Mouse (Mus musculus): ENCODE data around the gene Dock1. TPM values are rescaled to one million over a fixed set of nuclear protein-coding genes. Genes with fewer than 3 reads are reported as not detected.
A peak's percentile ranks its signal among the peaks of the same experiment; 100 is the strongest.

The Dock1 gene
- polyA plus RNA-seq, 1 experiment from 2014 or later: 14.0 TPM

DNA sequence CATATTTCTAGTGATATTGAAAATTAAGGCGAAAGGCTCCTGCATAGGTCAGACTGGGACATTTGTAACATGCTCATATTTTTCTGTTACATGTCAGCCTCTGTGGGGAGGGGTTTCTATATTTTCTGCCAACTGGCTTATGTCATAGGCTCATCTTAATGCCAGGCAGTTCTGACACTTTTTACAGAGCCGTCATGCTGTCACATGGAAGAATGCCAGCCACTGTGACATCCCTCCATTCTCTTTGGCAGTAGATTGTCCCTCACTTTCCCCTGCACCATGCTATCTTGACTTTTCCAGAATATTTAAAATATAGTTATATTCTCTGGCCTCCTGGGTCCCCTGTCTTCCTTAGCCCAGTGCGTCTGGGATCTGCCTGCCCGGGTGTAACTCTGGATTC is 172.3 kb downstream of the Dock1 start:
- DNase-seq (ENCODE audit: low spot score) (no peak), ATAC-seq (no peak)
- H3K4me1 ChIP-seq (ENCODE audit: insufficient read depth, low read depth, low read length): no peaks in the 10 kb centered on the region
- no peaks in the 10 kb centered on the region for H3K9me3 ChIP-seq (ENCODE audit: low read length)
- no peaks in the 10 kb centered on the region for H3K27me3 ChIP-seq (replicated peaks; ENCODE audit: insufficient read depth, low read length)
- H3K4me3 ChIP-seq (ENCODE audit: low read depth, low read length): no peak overlapping the region
- no peaks in the 10 kb centered on the region for H3K36me3 ChIP-seq (ENCODE audit: insufficient read depth, low read length)
- no peak overlapping the region for H3K4me2 ChIP-seq (replicated peaks; ENCODE audit: low read depth, low read length)
- H3K27ac ChIP-seq (ENCODE audit: low read length): no peak overlapping the region
- TF ChIP-seq EP300 (IDR thresholded peaks at IDR 0.05) (no peak), CTCF (IDR thresholded peaks at IDR 0.05) (no peak)
- WGBS: 82% methylated on average over 4 of the region's 4 CpGs
- no peak overlapping the region for H3K9ac ChIP-seq (replicated peaks; ENCODE audit: low read depth)

DNA sequence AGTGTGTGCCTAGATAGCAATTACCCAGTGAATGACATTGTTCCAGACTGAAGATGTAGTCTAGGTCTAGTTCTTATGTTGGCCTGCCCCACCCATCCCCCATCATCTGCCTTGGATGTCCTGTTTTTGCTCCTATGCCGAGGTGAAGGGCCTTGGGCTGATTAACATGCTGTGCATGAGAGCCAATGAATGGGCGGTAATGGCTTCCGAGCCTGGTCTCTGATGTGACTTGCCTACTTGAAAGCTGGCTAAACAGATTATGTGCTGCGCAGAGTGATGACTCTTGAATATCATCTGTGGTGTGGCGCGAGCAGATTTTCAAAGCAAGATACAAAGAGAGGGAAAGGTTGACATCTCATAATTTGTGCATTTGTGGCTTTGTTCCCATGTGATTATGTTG is 191.5 kb downstream of the Dock1 start:
- H3K4me3 ChIP-seq (ENCODE audit: low read depth, low read length): no peak overlapping the region
- 0 out of 2 replicates have a peak, but pooled peaks cover 7% of the 10 kb centered on the region for H3K36me3 ChIP-seq (ENCODE audit: insufficient read depth, low read length)
- no peaks in the 10 kb centered on the region for H3K4me1 ChIP-seq (ENCODE audit: insufficient read depth, low read depth, low read length)
- ATAC-seq (no peak), DNase-seq (ENCODE audit: low spot score) (no peak)
- no peaks in the 10 kb centered on the region for H3K9me3 ChIP-seq (ENCODE audit: low read length)
- no peak overlapping the region for H3K4me2 ChIP-seq (replicated peaks; ENCODE audit: low read depth, low read length)
- H3K9ac ChIP-seq (replicated peaks; ENCODE audit: low read depth): no peak overlapping the region
- TF ChIP-seq CTCF (IDR thresholded peaks at IDR 0.05) (no peak), EP300 (IDR thresholded peaks at IDR 0.05) (no peak)
- no peaks in the 10 kb centered on the region for H3K27me3 ChIP-seq (replicated peaks; ENCODE audit: insufficient read depth, low read length)
- 78% methylated on average over 6 of the region's 6 CpGs for WGBS
- no peak overlapping the region for H3K27ac ChIP-seq (ENCODE audit: low read length)

DNA sequence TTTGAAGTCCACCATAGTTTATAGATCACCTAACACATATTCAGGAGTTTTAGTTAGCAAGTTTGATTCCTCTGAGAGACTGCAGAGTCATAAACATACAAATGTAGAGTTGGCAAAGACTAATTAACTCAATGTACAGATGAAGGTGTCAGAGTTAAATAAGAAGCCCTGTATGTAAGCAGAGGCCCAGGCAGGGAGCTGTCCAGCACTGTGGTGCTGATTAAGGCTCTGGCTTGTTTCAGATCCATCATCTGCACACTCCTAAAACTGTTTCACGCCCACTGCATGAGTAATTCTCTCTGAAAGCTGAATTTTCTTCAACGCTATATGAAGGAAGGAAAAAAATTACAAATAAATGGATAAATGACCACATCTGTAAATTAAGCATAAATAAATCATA is 193.7 kb downstream of the Dock1 start:
- H3K9me3 ChIP-seq (ENCODE audit: low read length): no peaks in the 10 kb centered on the region
- H3K27ac ChIP-seq (ENCODE audit: low read length): no peak overlapping the region
- no peak overlapping the region for H3K9ac ChIP-seq (replicated peaks; ENCODE audit: low read depth)
- H3K4me1 ChIP-seq (ENCODE audit: insufficient read depth, low read depth, low read length): no peaks in the 10 kb centered on the region
- 77% methylated on average over 2 of the region's 2 CpGs for WGBS
- peak; percentile 62 for DNase-seq (ENCODE audit: low spot score)
- H3K27me3 ChIP-seq (replicated peaks; ENCODE audit: insufficient read depth, low read length): no peaks in the 10 kb centered on the region
- H3K4me2 ChIP-seq (replicated peaks; ENCODE audit: low read depth, low read length): no peak overlapping the region
- ATAC-seq: no peak
- TF ChIP-seq EP300 (IDR thresholded peaks at IDR 0.05) (no peak), CTCF (IDR thresholded peaks at IDR 0.05) (no peak)
- H3K36me3 ChIP-seq (ENCODE audit: insufficient read depth, low read length): 0 out of 2 replicates have a peak, but pooled peaks cover 7% of the 10 kb centered on the region
- H3K4me3 ChIP-seq (ENCODE audit: low read depth, low read length): no peak overlapping the region

DNA sequence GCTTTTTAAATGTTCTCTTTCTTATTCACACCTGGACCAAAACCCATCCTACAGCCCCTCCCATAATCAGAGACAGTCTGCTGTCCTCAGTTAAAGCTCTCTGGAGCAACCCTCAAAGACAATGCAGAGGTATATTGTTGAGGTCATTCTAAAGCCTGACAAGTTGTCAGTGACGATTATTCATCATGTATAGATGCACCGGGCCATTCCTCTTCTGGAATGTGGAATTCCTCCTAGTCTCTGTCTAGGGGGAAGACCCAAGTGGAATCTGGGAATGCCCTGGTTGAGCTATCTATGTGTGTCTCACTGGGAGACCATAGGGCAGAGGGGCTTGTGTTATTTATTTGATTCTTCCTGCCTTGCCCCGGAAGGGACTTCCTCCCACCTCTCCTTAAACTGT is 202.1 kb downstream of the Dock1 start:
- H3K4me2 ChIP-seq (replicated peaks; ENCODE audit: low read depth, low read length): no peak overlapping the region
- no peak overlapping the region for H3K4me3 ChIP-seq (ENCODE audit: low read depth, low read length)
- no peak overlapping the region for H3K27ac ChIP-seq (ENCODE audit: low read length)
- 61% methylated on average over 3 of the region's 3 CpGs for WGBS
- H3K27me3 ChIP-seq (replicated peaks; ENCODE audit: insufficient read depth, low read length): no peaks in the 10 kb centered on the region
- no peaks in the 10 kb centered on the region for H3K4me1 ChIP-seq (ENCODE audit: insufficient read depth, low read depth, low read length)
- ATAC-seq (no peak), DNase-seq (ENCODE audit: low spot score) (no peak)
- TF ChIP-seq CTCF (IDR thresholded peaks at IDR 0.05) (no peak), EP300 (IDR thresholded peaks at IDR 0.05) (no peak)
- H3K9ac ChIP-seq (replicated peaks; ENCODE audit: low read depth): no peak overlapping the region
- no peaks in the 10 kb centered on the region for H3K9me3 ChIP-seq (ENCODE audit: low read length)
- H3K36me3 ChIP-seq (ENCODE audit: insufficient read depth, low read length): peaks cover 10% of the 10 kb centered on the region; the same call in 1 of the 2 replicates

DNA sequence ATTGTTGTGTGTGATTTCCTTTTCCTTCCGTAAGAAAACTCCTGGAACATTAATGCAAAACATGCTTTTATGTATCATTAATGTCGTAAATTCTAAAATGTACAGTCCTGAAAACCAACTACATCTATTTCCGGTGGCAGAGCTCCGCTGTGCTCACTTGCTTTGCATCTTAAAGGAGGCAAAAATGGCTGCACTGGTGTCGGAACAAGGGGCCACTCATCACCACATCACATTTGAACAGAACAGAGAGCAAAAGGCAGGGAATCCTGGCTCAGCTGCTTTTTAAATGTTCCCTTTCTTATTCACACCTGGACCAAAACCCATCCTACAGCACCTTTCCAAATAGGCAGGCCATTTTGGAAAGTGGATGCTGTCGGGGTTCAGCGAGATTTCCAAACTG is 202.5 kb downstream of the Dock1 start:
- 93% methylated on average over 7 of the region's 7 CpGs for WGBS
- TF ChIP-seq EP300 (IDR thresholded peaks at IDR 0.05) (no peak), CTCF (IDR thresholded peaks at IDR 0.05) (no peak)
- H3K27ac ChIP-seq (ENCODE audit: low read length): no peak overlapping the region
- no peak overlapping the region for H3K4me3 ChIP-seq (ENCODE audit: low read depth, low read length)
- no peaks in the 10 kb centered on the region for H3K4me1 ChIP-seq (ENCODE audit: insufficient read depth, low read depth, low read length)
- H3K9me3 ChIP-seq (ENCODE audit: low read length): no peaks in the 10 kb centered on the region
- no peak for ATAC-seq
- no peaks in the 10 kb centered on the region for H3K27me3 ChIP-seq (replicated peaks; ENCODE audit: insufficient read depth, low read length)
- no peak for DNase-seq (ENCODE audit: low spot score)
- H3K4me2 ChIP-seq (replicated peaks; ENCODE audit: low read depth, low read length): no peak overlapping the region
- H3K36me3 ChIP-seq (ENCODE audit: insufficient read depth, low read length): peaks cover 10% of the 10 kb centered on the region; the same call in 1 of the 2 replicates
- no peak overlapping the region for H3K9ac ChIP-seq (replicated peaks; ENCODE audit: low read depth)

DNA sequence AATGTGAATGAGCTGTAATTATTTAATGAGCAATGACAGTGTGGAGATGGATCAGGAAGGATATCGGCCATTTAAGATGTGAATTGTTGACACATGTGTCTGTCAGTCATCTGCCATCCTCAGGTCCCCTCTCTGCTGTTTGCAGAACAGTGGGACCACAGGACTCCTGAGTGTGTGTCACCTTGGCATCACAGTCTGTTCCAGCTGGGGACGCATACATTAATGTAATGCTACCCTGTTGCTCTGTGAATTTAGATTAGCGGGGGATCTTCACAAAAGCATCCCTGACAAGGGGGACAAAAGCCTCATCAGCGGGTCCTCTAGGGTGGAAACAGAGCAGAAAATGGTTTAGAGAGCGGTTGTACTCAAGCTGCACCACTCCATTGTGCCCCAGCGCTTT is 208.5 kb downstream of the Dock1 start:
- Histone ChIP-seq H3K4me2 (replicated peaks; ENCODE audit: low read depth, low read length) (no peak overlapping the region), H3K4me3 (ENCODE audit: low read depth, low read length) (no peak overlapping the region), H3K36me3 (ENCODE audit: insufficient read depth, low read length) (peaks cover 10% of the 10 kb centered on the region; the same call in 1 of the 2 replicates), H3K9ac (replicated peaks; ENCODE audit: low read depth) (no peak overlapping the region), H3K27ac (ENCODE audit: low read length) (no peak overlapping the region), H3K9me3 (ENCODE audit: low read length) (no peaks in the 10 kb centered on the region), H3K4me1 (ENCODE audit: insufficient read depth, low read depth, low read length) (no peaks in the 10 kb centered on the region), H3K27me3 (replicated peaks; ENCODE audit: insufficient read depth, low read length) (no peaks in the 10 kb centered on the region)
- 88% methylated on average over 6 of the region's 6 CpGs for WGBS
- DNase-seq (ENCODE audit: low spot score): no peak
- ATAC-seq: no peak
- TF ChIP-seq CTCF (IDR thresholded peaks at IDR 0.05): no peak
- no peak for TF ChIP-seq EP300 (IDR thresholded peaks at IDR 0.05)

DNA sequence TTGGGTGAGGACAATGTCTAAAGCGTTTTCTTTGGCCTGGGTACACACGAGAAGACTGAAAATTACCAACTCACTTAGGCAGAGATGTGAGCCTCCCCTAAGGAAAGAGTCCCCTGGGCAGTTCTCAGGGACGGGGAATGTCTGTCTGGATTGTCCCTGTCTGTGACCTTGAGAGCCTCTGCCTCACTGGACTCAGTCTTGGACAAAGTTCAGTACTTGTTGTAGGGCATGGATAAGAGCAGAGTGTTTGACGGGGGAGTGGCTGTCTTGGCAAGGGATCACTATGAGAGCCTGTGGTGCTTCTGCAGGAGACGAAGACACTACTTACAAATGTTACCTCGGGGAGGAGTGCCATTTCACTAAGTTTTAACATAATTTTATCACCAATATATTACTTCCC is 210.0 kb downstream of the Dock1 start:
- peaks cover 5% of the 10 kb centered on the region; the same call in 1 of the 2 replicates for H3K36me3 ChIP-seq (ENCODE audit: insufficient read depth, low read length)
- H3K27me3 ChIP-seq (replicated peaks; ENCODE audit: insufficient read depth, low read length): no peaks in the 10 kb centered on the region
- ATAC-seq (no peak), DNase-seq (ENCODE audit: low spot score) (no peak)
- WGBS: 67% methylated on average over 6 of the region's 6 CpGs
- H3K9me3 ChIP-seq (ENCODE audit: low read length): no peaks in the 10 kb centered on the region
- no peak overlapping the region for H3K27ac ChIP-seq (ENCODE audit: low read length)
- H3K4me2 ChIP-seq (replicated peaks; ENCODE audit: low read depth, low read length): no peak overlapping the region
- TF ChIP-seq CTCF (IDR thresholded peaks at IDR 0.05): no peak
- TF ChIP-seq EP300 (IDR thresholded peaks at IDR 0.05): no peak
- H3K9ac ChIP-seq (replicated peaks; ENCODE audit: low read depth): no peak overlapping the region
- H3K4me3 ChIP-seq (ENCODE audit: low read depth, low read length): no peak overlapping the region
- no peaks in the 10 kb centered on the region for H3K4me1 ChIP-seq (ENCODE audit: insufficient read depth, low read depth, low read length)

Data from lung, postnatal 0 days (tissue).